Mouse (Mus musculus): ENCODE data around the gene Klf16.

DNA sequence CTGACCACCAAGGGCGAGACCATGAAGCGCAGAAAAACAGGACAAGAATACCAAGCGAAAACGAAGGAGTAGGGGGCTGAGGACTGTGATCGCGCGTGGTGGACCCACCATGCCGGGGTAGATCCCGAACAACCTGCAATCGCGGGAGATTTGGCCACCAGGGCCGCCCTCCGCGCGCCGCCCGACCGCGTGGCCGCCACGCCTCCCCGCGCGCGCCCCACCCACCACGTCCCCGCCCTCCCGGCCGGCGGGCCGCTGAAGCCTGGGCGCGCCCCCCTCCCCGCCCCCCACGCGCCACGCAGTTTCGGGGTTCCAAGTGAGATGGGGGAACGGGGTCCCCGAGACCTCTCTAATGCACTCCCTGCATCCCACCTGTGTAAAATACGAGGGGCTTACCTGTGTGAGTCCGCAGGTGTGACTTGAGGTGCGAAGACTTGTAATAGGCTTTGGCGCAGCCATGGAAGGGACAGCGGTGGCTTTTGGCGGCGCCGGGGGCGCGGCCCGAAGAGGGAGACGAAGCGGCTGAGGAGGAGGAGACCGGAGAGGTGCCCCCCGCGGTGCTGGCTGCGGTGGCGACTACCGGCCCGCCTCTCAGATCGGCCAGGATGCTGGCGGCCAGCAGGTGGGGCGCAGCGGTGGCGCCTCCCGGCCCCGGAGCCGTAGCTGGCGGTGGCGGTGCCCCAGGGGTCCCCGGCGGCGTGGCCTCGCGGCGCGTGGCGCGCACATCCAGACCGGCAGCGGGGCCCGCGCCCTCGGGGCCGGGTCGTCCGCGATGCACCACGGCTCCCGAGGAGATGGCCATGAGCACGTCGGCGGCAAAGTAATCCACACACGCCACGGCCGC lies 548 bp downstream of the Klf16 start:
- TF ChIP-seq E2F4 (IDR thresholded peaks at IDR 0.05; ENCODE audit: insufficient replicate concordance, low read depth, low read length) (no peak), ZMIZ1 (IDR thresholded peaks at IDR 0.05; ENCODE audit: low read depth, low read length) (0 out of 2 replicates have a peak, but pooled peaks have one; percentile 24), EP300 (IDR thresholded peaks at IDR 0.05; ENCODE audit: low read length) (no peak), POLR2AphosphoS2 (IDR thresholded peaks at IDR 0.05; ENCODE audit: low read depth, low read length) (no peak), CTCF (conservative IDR thresholded peaks at IDR 0.05 in 1 of 2, IDR thresholded peaks at IDR 0.05 in 1 of 2; ENCODE audit: low read depth in 2 of 2, low read length in 2 of 2) (no peak), ZC3H11A (IDR thresholded peaks at IDR 0.05; ENCODE audit: low read depth, low read length) (no peak), MAZ (IDR thresholded peaks at IDR 0.05; ENCODE audit: low read depth, low read length) (peak; percentile 47; the same call in 1 of the 2 replicates), USF1 (IDR thresholded peaks at IDR 0.05; ENCODE audit: low read depth, low read length) (no peak), POLR2A (IDR thresholded peaks at IDR 0.05; ENCODE audit: low read depth, low read length) (peak; percentile 78), SMC3 (IDR thresholded peaks at IDR 0.05; ENCODE audit: low read depth, low read length) (no peak), TBP (conservative IDR thresholded peaks at IDR 0.05; ENCODE audit: low read depth, low read length) (no peak), ETS1 (conservative IDR thresholded peaks at IDR 0.05; ENCODE audit: low read depth, low read length) (no peak), ZKSCAN1 (IDR thresholded peaks at IDR 0.05; ENCODE audit: borderline replicate concordance, low read depth, low read length) (no peak), MAX (IDR thresholded peaks at IDR 0.05; ENCODE audit: low read length) (peak; percentile 82)
